Mouse (Mus musculus) retina, adult 2 months (tissue): ENCODE data around the gene Lrmda.

ENCODE experiments used
- DNase-seq: peaks from one replicate; pipeline ENCODE4 v3.0.0-alpha.2; 2012; ENCODE audit warnings: low read depth, low spot score

The Lrmda gene

GRCm38 (mm10) chr14:21992321-21992885, 27.1 kb upstream of the Lrmda start:
- no peak for DNase-seq

GRCm38 (mm10) chr14:21993251-21994060, 26.1 kb upstream of the Lrmda start:
- DNase-seq = no peak

- no peak for DNase-seq
These were observed 25.2 kb upstream of the Lrmda start for GRCm38 (mm10) chr14:21994061-21994990.

- DNase-seq = no peak
These were observed 24.3 kb upstream of the Lrmda start for GRCm38 (mm10) chr14:21995031-21995754.

GRCm38 (mm10) chr14:21999588-21999987, 19.9 kb upstream of the Lrmda start:
- no peak for DNase-seq

GRCm38 (mm10) chr14:22003231-22003630, 16.3 kb upstream of the Lrmda start:
- DNase-seq = no peak

- DNase-seq = no peak
These were observed 15.9 kb upstream of the Lrmda start for GRCm38 (mm10) chr14:22003631-22004030.

GRCm38 (mm10) chr14:22004943-22005342, 14.6 kb upstream of the Lrmda start:
- DNase-seq = no peak

GRCm38 (mm10) chr14:22007006-22007405, 12.5 kb upstream of the Lrmda start:
- DNase-seq = no peak

- no peak for DNase-seq
These were observed 5.2 kb upstream of the Lrmda start for GRCm38 (mm10) chr14:22014315-22014714.

- DNase-seq = no peak
These were observed 4.7 kb upstream of the Lrmda start for GRCm38 (mm10) chr14:22014781-22015180.

- no peak for DNase-seq
These were observed 2.5 kb upstream of the Lrmda start for GRCm38 (mm10) chr14:22017011-22017410.

- no peak for DNase-seq
These were observed 685 bp downstream of the Lrmda start for GRCm38 (mm10) chr14:22019949-22020845.

- no peak for DNase-seq
These were observed 1.4 kb downstream of the Lrmda start for GRCm38 (mm10) chr14:22020885-22021284.

GRCm38 (mm10) chr14:22023533-22023932, 4.0 kb downstream of the Lrmda start:
- DNase-seq = no peak

GRCm38 (mm10) chr14:22035900-22036299, 16.4 kb downstream of the Lrmda start:
- DNase-seq = no peak

- DNase-seq = no peak
These were observed 16.8 kb downstream of the Lrmda start for GRCm38 (mm10) chr14:22036338-22036737.

- DNase-seq = no peak
These were observed 17.4 kb downstream of the Lrmda start for GRCm38 (mm10) chr14:22036802-22037497.

- no peak for DNase-seq
These were observed 18.1 kb downstream of the Lrmda start for GRCm38 (mm10) chr14:22037498-22038131.
